Mouse (Mus musculus): ENCODE measurements around the gene Foxc1. TPM values are rescaled to one million over a fixed set of nuclear protein-coding genes. Genes with fewer than 3 reads are reported as not detected.
A peak's percentile ranks its signal among the peaks of the same experiment; 100 is the strongest.

Foxc1 gene
- polyA plus RNA-seq, 1 experiment from 2014 or later, result 1.0 TPM

- peaks cover 40% of the 10 kb centered on the region for H3K27me3 ChIP-seq
Measured at GRCm38 (mm10) chr13:31821050-31821449, 14.6 kb downstream of the Foxc1 start.

GRCm38 (mm10) chr13:31823316-31823715 is 16.9 kb downstream of the Foxc1 start:
- 17% methylated on average over 5 of the region's 5 CpGs for WGBS
- Histone ChIP-seq H3K9ac (replicated peaks) (no peak overlapping the region), H3K27ac (replicated peaks) (no peak overlapping the region), H3K4me2 (replicated peaks) (no peak overlapping the region), H3K4me3 (no peak overlapping the region), H3K9me3 (no peaks in the 10 kb centered on the region), H3K36me3 (no peaks in the 10 kb centered on the region), H3K27me3 (peaks cover 31% of the 10 kb centered on the region), H3K4me1 (peaks cover 3% of the 10 kb centered on the region)
- ATAC-seq (replicated peaks), result no peak

More at GRCm38 (mm10) chr13:31821050-31821449, 14.6 kb downstream of the Foxc1 start:
- no peaks in the 10 kb centered on the region for H3K36me3 ChIP-seq
- no peaks in the 10 kb centered on the region for H3K9me3 ChIP-seq
- H3K4me2 ChIP-seq (replicated peaks), result peak overlapping the region; percentile 43
- no peak for ATAC-seq (replicated peaks)
- WGBS, result 27% methylated on average over 6 of the region's 6 CpGs
- H3K4me1 ChIP-seq, result peaks cover 3% of the 10 kb centered on the region
- H3K9ac ChIP-seq (replicated peaks), result peak overlapping the region; percentile 30; the same call in 1 of the 2 replicates
- H3K4me3 ChIP-seq, result no peak overlapping the region
- H3K27ac ChIP-seq (replicated peaks), result no peak overlapping the region

GRCm38 (mm10) chr13:31825180-31825579 is 18.7 kb downstream of the Foxc1 start:
- Histone ChIP-seq H3K27ac (replicated peaks) (no peak overlapping the region), H3K9me3 (no peaks in the 10 kb centered on the region), H3K4me1 (peaks cover 3% of the 10 kb centered on the region), H3K27me3 (peaks cover 16% of the 10 kb centered on the region; the same call in 1 of the 2 replicates), H3K4me2 (replicated peaks) (no peak overlapping the region), H3K9ac (replicated peaks) (no peak overlapping the region), H3K36me3 (no peaks in the 10 kb centered on the region), H3K4me3 (no peak overlapping the region)
- 97% methylated on average over 1 of the region's 1 CpGs for WGBS
- ATAC-seq (replicated peaks), result no peak

- no peak for ATAC-seq (replicated peaks)
- Histone ChIP-seq H3K27ac (replicated peaks) (no peak overlapping the region), H3K27me3 (0 out of 2 replicates have a peak, but pooled peaks cover 3% of the 10 kb centered on the region), H3K9ac (replicated peaks) (no peak overlapping the region), H3K4me2 (replicated peaks) (no peak overlapping the region), H3K9me3 (no peaks in the 10 kb centered on the region), H3K36me3 (no peaks in the 10 kb centered on the region), H3K4me3 (no peak overlapping the region), H3K4me1 (no peaks in the 10 kb centered on the region)
- 71% methylated on average over 5 of the region's 5 CpGs for WGBS
Measured at GRCm38 (mm10) chr13:31827160-31827559, 20.7 kb downstream of the Foxc1 start.

- no peak overlapping the region for H3K9ac ChIP-seq (replicated peaks)
- H3K27ac ChIP-seq (replicated peaks), result no peak overlapping the region
- no peaks in the 10 kb centered on the region for H3K4me1 ChIP-seq
- H3K4me2 ChIP-seq (replicated peaks), result no peak overlapping the region
- H3K27me3 ChIP-seq, result no peaks in the 10 kb centered on the region
- WGBS, result 56% methylated on average over 3 of the region's 3 CpGs
- H3K9me3 ChIP-seq, result no peaks in the 10 kb centered on the region
- no peak overlapping the region for H3K4me3 ChIP-seq
- no peaks in the 10 kb centered on the region for H3K36me3 ChIP-seq
- ATAC-seq (replicated peaks), result no peak
Measured at GRCm38 (mm10) chr13:31827820-31828332, 21.4 kb downstream of the Foxc1 start.

- H3K4me1 ChIP-seq, result no peaks in the 10 kb centered on the region
- H3K27me3 ChIP-seq, result no peaks in the 10 kb centered on the region
- no peak overlapping the region for H3K9ac ChIP-seq (replicated peaks)
- no peak overlapping the region for H3K27ac ChIP-seq (replicated peaks)
- no peak for ATAC-seq (replicated peaks)
- H3K9me3 ChIP-seq, result no peaks in the 10 kb centered on the region
- H3K4me3 ChIP-seq, result no peak overlapping the region
- no peak overlapping the region for H3K4me2 ChIP-seq (replicated peaks)
- 94% methylated on average over 4 of the region's 4 CpGs for WGBS
- no peaks in the 10 kb centered on the region for H3K36me3 ChIP-seq
Measured at GRCm38 (mm10) chr13:31828446-31828845, 22.0 kb downstream of the Foxc1 start.

- Histone ChIP-seq H3K36me3 (no peaks in the 10 kb centered on the region), H3K4me2 (replicated peaks) (no peak overlapping the region), H3K9ac (replicated peaks) (no peak overlapping the region), H3K4me1 (no peaks in the 10 kb centered on the region), H3K27me3 (no peaks in the 10 kb centered on the region), H3K9me3 (no peaks in the 10 kb centered on the region), H3K27ac (replicated peaks) (no peak overlapping the region), H3K4me3 (no peak overlapping the region)
- no peak for ATAC-seq (replicated peaks)
- 69% methylated on average over 9 of the region's 9 CpGs for WGBS
Measured at GRCm38 (mm10) chr13:31830332-31830731, 23.9 kb downstream of the Foxc1 start.

GRCm38 (mm10) chr13:31835802-31836201 is 29.4 kb downstream of the Foxc1 start:
- WGBS, result 86% methylated on average over 4 of the region's 4 CpGs

GRCm38 (mm10) chr13:31849258-31849971 is 43.0 kb downstream of the Foxc1 start:
- 61% methylated on average over 5 of the region's 5 CpGs for WGBS
- H3K4me3 ChIP-seq, result no peak overlapping the region
- H3K36me3 ChIP-seq, result no peaks in the 10 kb centered on the region
- H3K27me3 ChIP-seq, result no peaks in the 10 kb centered on the region
- H3K27ac ChIP-seq (replicated peaks), result no peak overlapping the region
- no peak overlapping the region for H3K4me2 ChIP-seq (replicated peaks)
- no peak for ATAC-seq (replicated peaks)
- no peaks in the 10 kb centered on the region for H3K4me1 ChIP-seq
- no peak overlapping the region for H3K9ac ChIP-seq (replicated peaks)
- no peaks in the 10 kb centered on the region for H3K9me3 ChIP-seq

More at GRCm38 (mm10) chr13:31835802-31836201, 29.4 kb downstream of the Foxc1 start:
- Histone ChIP-seq H3K27ac (replicated peaks) (no peak overlapping the region), H3K9ac (replicated peaks) (no peak overlapping the region), H3K4me2 (replicated peaks) (no peak overlapping the region), H3K4me3 (no peak overlapping the region), H3K36me3 (no peaks in the 10 kb centered on the region), H3K27me3 (no peaks in the 10 kb centered on the region), H3K9me3 (no peaks in the 10 kb centered on the region), H3K4me1 (no peaks in the 10 kb centered on the region)
- ATAC-seq (replicated peaks), result no peak

- Histone ChIP-seq H3K9me3 (no peaks in the 10 kb centered on the region), H3K4me3 (no peak overlapping the region), H3K4me1 (no peaks in the 10 kb centered on the region), H3K36me3 (no peaks in the 10 kb centered on the region), H3K27ac (replicated peaks) (no peak overlapping the region), H3K27me3 (no peaks in the 10 kb centered on the region), H3K9ac (replicated peaks) (no peak overlapping the region), H3K4me2 (replicated peaks) (no peak overlapping the region)
- no peak for ATAC-seq (replicated peaks)
- whole genome bisulfite sequencing, result 48% methylated on average over 2 of the region's 2 CpGs
Measured at GRCm38 (mm10) chr13:31853564-31853963, 47.1 kb downstream of the Foxc1 start.

- no peak for ATAC-seq (replicated peaks)
- 79% methylated on average over 4 of the region's 4 CpGs for WGBS
- Histone ChIP-seq H3K36me3 (no peaks in the 10 kb centered on the region), H3K27me3 (no peaks in the 10 kb centered on the region), H3K4me3 (no peak overlapping the region), H3K27ac (replicated peaks) (no peak overlapping the region), H3K4me2 (replicated peaks) (no peak overlapping the region), H3K9me3 (no peaks in the 10 kb centered on the region), H3K9ac (replicated peaks) (no peak overlapping the region), H3K4me1 (no peaks in the 10 kb centered on the region)
Measured at GRCm38 (mm10) chr13:31854000-31854399, 47.6 kb downstream of the Foxc1 start.

GRCm38 (mm10) chr13:31860200-31860599 is 53.8 kb downstream of the Foxc1 start:
- Histone ChIP-seq H3K27ac (replicated peaks) (no peak overlapping the region), H3K4me2 (replicated peaks) (no peak overlapping the region), H3K4me1 (peaks cover 4% of the 10 kb centered on the region; the same call in 1 of the 2 replicates), H3K9ac (replicated peaks) (no peak overlapping the region), H3K36me3 (no peaks in the 10 kb centered on the region), H3K9me3 (no peaks in the 10 kb centered on the region), H3K4me3 (no peak overlapping the region), H3K27me3 (no peaks in the 10 kb centered on the region)
- WGBS, result 92% methylated on average over 5 of the region's 5 CpGs
- no peak for ATAC-seq (replicated peaks)

Measured in forebrain, embryonic 15.5 days (tissue).